Mouse (Mus musculus): ENCODE results near the gene Mybph. TPM values are rescaled to one million over a fixed set of nuclear protein-coding genes. Genes with fewer than 3 reads are reported as not detected.
A peak's percentile ranks its signal among the peaks of the same experiment; 100 is the strongest.

The Mybph gene
- 0.12 and 0.29 TPM in 2 replicates for polyA plus RNA-seq (2015; fragmentation: Nextera tagmentation; extraction: Ambion mirVana)

DNA sequence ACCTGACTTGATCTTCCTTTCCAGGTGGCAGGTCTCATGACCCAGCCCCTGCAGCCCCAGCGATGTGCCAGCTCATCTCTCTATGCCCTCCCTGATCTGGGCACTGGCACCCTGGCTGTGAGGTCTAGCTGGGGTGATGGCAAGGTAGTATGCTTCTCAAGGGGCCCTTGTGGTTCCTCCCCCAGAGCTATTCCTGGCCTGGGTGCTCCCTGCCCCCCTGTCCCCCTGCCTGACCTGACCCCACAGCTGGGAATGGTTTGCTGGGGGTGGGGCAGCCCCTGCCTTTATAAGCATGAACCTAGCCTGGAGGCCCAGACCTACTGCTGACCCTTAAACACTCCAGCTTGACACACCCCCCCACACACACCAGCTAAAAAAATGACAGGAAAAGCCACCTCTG lies at the start of gene Mybph:
TSS of gene Mybph (plus strand) at position 323 of the 400 bp plus-strand sequence.
- WGBS: 88% methylated on average over 1 of the region's 1 CpGs
- peaks cover 28% of the 10 kb centered on the region for H3K4me1 ChIP-seq (replicated peaks)
- no peak within 1 kb of the TSS for H3K4me3 ChIP-seq
- no peaks in the 10 kb centered on the region for H3K27me3 ChIP-seq
- no peak within 1 kb of the TSS for H3K4me2 ChIP-seq
- H3K9me3 ChIP-seq: no peaks in the 10 kb centered on the region
- no peaks in the 10 kb centered on the region for H3K36me3 ChIP-seq
- no peak for ATAC-seq (ENCODE audit: low FRiP score, low read depth)
- H3K9ac ChIP-seq: no peak within 1 kb of the TSS
- H3K27ac ChIP-seq (replicated peaks): no peak within 1 kb of the TSS

GRCm38 (mm10) chr1:134146066-134146465 lies 47.2 kb upstream of the Mybph start:
- H3K9me3 ChIP-seq: no peaks in the 10 kb centered on the region
- no peak overlapping the region for H3K4me2 ChIP-seq
- ATAC-seq (ENCODE audit: low FRiP score, low read depth): no peak
- no peaks in the 10 kb centered on the region for H3K36me3 ChIP-seq
- H3K4me1 ChIP-seq (replicated peaks): peaks cover 18% of the 10 kb centered on the region
- no peaks in the 10 kb centered on the region for H3K27me3 ChIP-seq
- H3K4me3 ChIP-seq: no peak overlapping the region
- no peak overlapping the region for H3K27ac ChIP-seq (replicated peaks)
- H3K9ac ChIP-seq: no peak overlapping the region
- WGBS: 67% methylated on average over 8 of the region's 8 CpGs

- ATAC-seq (ENCODE audit: low FRiP score, low read depth): no peak
- Histone ChIP-seq H3K4me1 (replicated peaks) (no peaks in the 10 kb centered on the region), H3K4me3 (no peak overlapping the region), H3K9ac (no peak overlapping the region), H3K27ac (replicated peaks) (no peak overlapping the region), H3K27me3 (no peaks in the 10 kb centered on the region), H3K4me2 (no peak overlapping the region), H3K36me3 (no peaks in the 10 kb centered on the region), H3K9me3 (no peaks in the 10 kb centered on the region)
- 73% methylated on average over 8 of the region's 8 CpGs for WGBS
These were observed 43.2 kb upstream of the Mybph start for GRCm38 (mm10) chr1:134150076-134150475.

DNA sequence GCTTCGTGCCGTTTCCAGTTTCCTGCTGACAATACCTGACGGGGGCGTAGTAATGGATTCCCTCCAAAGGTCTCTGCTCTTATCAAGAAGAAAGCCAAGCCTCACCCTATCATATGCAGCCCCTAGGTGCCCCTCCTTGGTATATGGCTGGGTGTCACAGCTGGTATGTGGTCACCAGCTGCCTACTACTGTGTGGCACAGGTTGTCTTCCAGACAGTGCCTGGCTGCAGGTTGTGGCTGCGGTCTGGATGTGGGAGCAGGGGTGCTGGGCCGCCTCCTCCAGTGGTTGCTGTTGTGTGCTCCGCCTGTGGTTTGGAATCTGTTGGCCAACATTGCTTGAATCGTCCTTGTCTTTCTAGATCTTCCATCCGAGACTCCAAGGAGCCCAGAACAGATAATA lies 42.5 kb upstream of the Mybph start:
- Histone ChIP-seq H3K36me3 (no peaks in the 10 kb centered on the region), H3K4me2 (no peak overlapping the region), H3K9ac (no peak overlapping the region), H3K9me3 (no peaks in the 10 kb centered on the region), H3K27ac (replicated peaks) (no peak overlapping the region), H3K4me3 (no peak overlapping the region), H3K27me3 (no peaks in the 10 kb centered on the region), H3K4me1 (replicated peaks) (no peaks in the 10 kb centered on the region)
- WGBS: 92% methylated on average over 9 of the region's 9 CpGs
- no peak for ATAC-seq (ENCODE audit: low FRiP score, low read depth)

DNA sequence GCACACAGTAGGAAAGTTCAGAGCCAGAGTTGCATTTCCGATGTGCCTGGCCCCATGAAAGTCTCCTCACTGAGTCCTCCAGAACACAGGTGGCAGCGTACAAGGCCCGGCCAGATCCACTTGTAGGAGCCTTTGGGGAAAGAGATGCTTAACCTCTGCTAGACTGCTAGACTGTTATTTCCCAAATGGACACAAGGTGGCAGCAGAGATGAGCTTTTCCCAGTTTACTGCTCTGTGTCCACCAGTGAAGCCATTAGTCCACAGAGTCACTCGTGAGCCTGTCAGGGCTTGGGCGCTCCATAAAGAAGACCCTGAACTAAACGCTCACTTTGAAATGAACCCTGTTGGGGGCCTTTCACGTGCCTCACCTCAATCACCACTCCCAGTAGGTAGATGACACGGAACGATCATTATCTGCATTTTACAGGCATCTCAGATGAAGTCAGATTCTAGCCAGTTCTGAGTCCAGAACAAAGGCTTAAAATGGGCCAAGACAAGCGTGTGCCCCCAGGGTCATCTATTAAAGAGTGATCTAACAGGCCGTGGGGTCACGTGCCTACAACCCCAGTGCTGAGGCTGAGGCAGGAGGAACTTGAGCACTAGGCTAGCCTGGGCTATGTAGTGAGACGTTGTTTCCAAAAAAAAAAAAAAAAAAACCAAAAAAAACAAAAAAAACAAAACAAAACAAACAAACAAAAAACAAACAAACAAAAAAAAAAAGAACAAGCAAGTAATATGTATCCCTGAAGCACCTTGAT lies 41.4 kb upstream of the Mybph start:
- Histone ChIP-seq H3K27ac (replicated peaks) (no peak overlapping the region), H3K36me3 (no peaks in the 10 kb centered on the region), H3K9ac (no peak overlapping the region), H3K4me2 (peak overlapping the region; percentile 23; the same call in 1 of the 2 replicates), H3K4me1 (replicated peaks) (no peaks in the 10 kb centered on the region), H3K27me3 (no peaks in the 10 kb centered on the region), H3K9me3 (no peaks in the 10 kb centered on the region), H3K4me3 (no peak overlapping the region)
- WGBS: 33% methylated on average over 13 of the region's 13 CpGs
- ATAC-seq (ENCODE audit: low FRiP score, low read depth): peak; percentile 87

DNA sequence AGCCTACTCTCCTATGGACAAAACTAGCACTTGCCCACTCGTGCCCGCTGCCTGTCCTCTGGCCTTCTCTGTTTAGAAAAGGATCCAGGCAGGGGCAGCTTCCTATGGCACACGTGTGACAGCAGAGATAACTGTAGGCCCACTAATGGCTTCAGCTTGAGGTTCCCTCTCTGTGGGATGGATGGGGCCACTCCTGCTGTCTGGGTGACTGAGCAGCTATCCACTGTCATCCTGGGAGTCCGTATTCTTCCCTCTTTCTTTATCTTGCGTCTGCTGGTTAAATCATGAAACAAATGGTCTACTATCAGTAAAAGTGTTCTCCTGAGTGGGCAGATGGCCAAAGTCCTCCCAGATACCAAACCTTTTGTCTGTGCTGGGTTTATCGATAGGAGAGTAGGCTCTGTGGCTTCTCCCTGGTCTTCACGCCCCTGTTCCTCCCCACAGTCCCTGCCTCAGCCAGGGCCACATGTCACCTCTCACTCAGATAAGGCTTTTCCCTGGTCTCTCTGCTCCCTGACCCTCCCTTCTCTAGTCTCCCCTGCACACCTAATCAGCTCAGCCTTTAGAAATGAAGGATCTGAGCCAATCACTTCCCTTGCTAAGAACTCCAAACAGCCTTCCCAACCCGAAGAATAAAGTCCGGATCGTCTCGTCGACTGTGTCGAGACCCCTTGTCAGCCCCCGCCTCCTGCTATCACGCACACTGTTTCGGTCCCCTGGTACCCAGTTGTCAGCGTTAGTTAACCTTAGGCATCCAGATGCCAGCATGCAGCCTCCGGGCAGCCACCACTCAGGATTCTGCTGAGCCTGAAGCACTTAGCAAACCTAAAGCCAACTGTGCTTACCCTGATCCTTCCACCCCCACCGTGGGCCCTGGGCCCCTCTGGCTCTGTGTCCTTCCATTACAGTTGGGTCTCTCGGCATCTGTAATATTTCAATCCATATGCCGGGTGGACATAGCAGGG lies 40.3 kb upstream of the Mybph start:
- H3K27me3 ChIP-seq: no peaks in the 10 kb centered on the region
- H3K4me1 ChIP-seq (replicated peaks): no peaks in the 10 kb centered on the region
- H3K27ac ChIP-seq (replicated peaks): no peak overlapping the region
- WGBS: 76% methylated on average over 21 of the region's 21 CpGs
- no peaks in the 10 kb centered on the region for H3K9me3 ChIP-seq
- H3K9ac ChIP-seq: no peak overlapping the region
- H3K4me2 ChIP-seq: no peak overlapping the region
- no peak for ATAC-seq (ENCODE audit: low FRiP score, low read depth)
- H3K4me3 ChIP-seq: no peak overlapping the region
- no peaks in the 10 kb centered on the region for H3K36me3 ChIP-seq

- H3K36me3 ChIP-seq: no peaks in the 10 kb centered on the region
- no peaks in the 10 kb centered on the region for H3K9me3 ChIP-seq
- 91% methylated on average over 3 of the region's 3 CpGs for WGBS
- no peak for ATAC-seq (ENCODE audit: low FRiP score, low read depth)
- no peak overlapping the region for H3K9ac ChIP-seq
- no peak overlapping the region for H3K4me2 ChIP-seq
- no peak overlapping the region for H3K4me3 ChIP-seq
- H3K4me1 ChIP-seq (replicated peaks): no peaks in the 10 kb centered on the region
- H3K27ac ChIP-seq (replicated peaks): no peak overlapping the region
- H3K27me3 ChIP-seq: no peaks in the 10 kb centered on the region
These were observed 39.1 kb upstream of the Mybph start for GRCm38 (mm10) chr1:134154121-134154520.

- Histone ChIP-seq H3K36me3 (no peaks in the 10 kb centered on the region), H3K4me3 (no peak overlapping the region), H3K9me3 (no peaks in the 10 kb centered on the region), H3K9ac (no peak overlapping the region), H3K27me3 (no peaks in the 10 kb centered on the region), H3K27ac (replicated peaks) (no peak overlapping the region), H3K4me1 (replicated peaks) (no peaks in the 10 kb centered on the region), H3K4me2 (no peak overlapping the region)
- ATAC-seq (ENCODE audit: low FRiP score, low read depth): no peak
- 55% methylated on average over 3 of the region's 3 CpGs for WGBS
These were observed 38.6 kb upstream of the Mybph start for GRCm38 (mm10) chr1:134154655-134155054.

DNA sequence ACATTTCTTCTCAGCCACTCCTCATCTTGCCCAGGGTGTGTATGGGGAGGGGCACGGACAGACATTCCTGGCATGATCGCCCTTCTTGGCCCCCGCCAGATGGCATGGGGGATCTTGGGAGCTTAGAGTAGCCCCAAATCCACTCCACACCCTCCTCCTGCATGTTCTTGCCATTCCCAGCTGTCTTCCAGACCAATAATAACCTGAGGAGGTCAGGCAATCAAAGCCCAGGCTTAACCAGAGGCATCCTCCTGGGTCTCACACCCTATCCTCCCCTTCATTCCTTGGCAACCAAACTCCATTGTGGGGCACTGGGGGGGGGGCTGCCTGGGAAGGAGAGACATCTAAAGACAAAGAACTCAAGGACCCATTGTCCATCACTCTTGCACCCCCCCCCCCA lies 32.8 kb upstream of the Mybph start:
- 89% methylated on average over 3 of the region's 3 CpGs for WGBS
- no peak overlapping the region for H3K9ac ChIP-seq
- no peak overlapping the region for H3K27ac ChIP-seq (replicated peaks)
- no peaks in the 10 kb centered on the region for H3K9me3 ChIP-seq
- no peaks in the 10 kb centered on the region for H3K36me3 ChIP-seq
- H3K4me1 ChIP-seq (replicated peaks): no peaks in the 10 kb centered on the region
- no peak overlapping the region for H3K4me3 ChIP-seq
- no peak overlapping the region for H3K4me2 ChIP-seq
- no peak for ATAC-seq (ENCODE audit: low FRiP score, low read depth)
- H3K27me3 ChIP-seq: no peaks in the 10 kb centered on the region

GRCm38 (mm10) chr1:134161399-134161798 lies 31.8 kb upstream of the Mybph start:
- Histone ChIP-seq H3K9me3 (no peaks in the 10 kb centered on the region), H3K36me3 (no peaks in the 10 kb centered on the region), H3K27me3 (no peaks in the 10 kb centered on the region), H3K27ac (replicated peaks) (no peak overlapping the region), H3K9ac (no peak overlapping the region), H3K4me3 (no peak overlapping the region), H3K4me1 (replicated peaks) (no peaks in the 10 kb centered on the region), H3K4me2 (no peak overlapping the region)
- no peak for ATAC-seq (ENCODE audit: low FRiP score, low read depth)
- 87% methylated on average over 6 of the region's 6 CpGs for WGBS

GRCm38 (mm10) chr1:134162510-134163225 lies 30.6 kb upstream of the Mybph start:
- Histone ChIP-seq H3K4me2 (no peak overlapping the region), H3K4me1 (replicated peaks) (no peaks in the 10 kb centered on the region), H3K27ac (replicated peaks) (no peak overlapping the region), H3K36me3 (no peaks in the 10 kb centered on the region), H3K9me3 (no peaks in the 10 kb centered on the region), H3K27me3 (no peaks in the 10 kb centered on the region), H3K9ac (no peak overlapping the region), H3K4me3 (no peak overlapping the region)
- no peak for ATAC-seq (ENCODE audit: low FRiP score, low read depth)
- 86% methylated on average over 6 of the region's 6 CpGs for WGBS

GRCm38 (mm10) chr1:134163476-134163875 lies 29.8 kb upstream of the Mybph start:
- H3K4me3 ChIP-seq: no peak overlapping the region
- no peaks in the 10 kb centered on the region for H3K9me3 ChIP-seq
- 90% methylated on average over 7 of the region's 7 CpGs for WGBS
- no peaks in the 10 kb centered on the region for H3K4me1 ChIP-seq (replicated peaks)
- ATAC-seq (ENCODE audit: low FRiP score, low read depth): no peak
- H3K36me3 ChIP-seq: no peaks in the 10 kb centered on the region
- no peak overlapping the region for H3K9ac ChIP-seq
- H3K27me3 ChIP-seq: no peaks in the 10 kb centered on the region
- H3K27ac ChIP-seq (replicated peaks): no peak overlapping the region
- no peak overlapping the region for H3K4me2 ChIP-seq

All from hindbrain, embryonic 15.5 days (tissue).